Mouse (Mus musculus): ENCODE data around the gene Syt3.

The Syt3 gene

GRCm38 (mm10) chr7:44383980-44384715, at the start of gene Syt3:
TSS of gene Syt3 (plus strand) at chr7:44384102.
- DNase-seq (ENCODE audit: low spot score), result peak; percentile 42

GRCm38 (mm10) chr7:44334139-44334538, 49.8 kb upstream of the Syt3 start:
- no peak for DNase-seq (ENCODE audit: low spot score)

GRCm38 (mm10) chr7:44335031-44335878, 48.6 kb upstream of the Syt3 start:
- no peak for DNase-seq (ENCODE audit: low spot score)

- DNase-seq (ENCODE audit: low spot score), result no peak
Measured at GRCm38 (mm10) chr7:44336046-44337021, 47.6 kb upstream of the Syt3 start.

GRCm38 (mm10) chr7:44337121-44337849, 46.6 kb upstream of the Syt3 start:
- no peak for DNase-seq (ENCODE audit: low spot score)

GRCm38 (mm10) chr7:44340226-44340625, 43.7 kb upstream of the Syt3 start:
- no peak for DNase-seq (ENCODE audit: low spot score)

- DNase-seq (ENCODE audit: low spot score), result no peak
Measured at GRCm38 (mm10) chr7:44341119-44341518, 42.8 kb upstream of the Syt3 start.

GRCm38 (mm10) chr7:44341714-44342113, 42.2 kb upstream of the Syt3 start:
- DNase-seq (ENCODE audit: low spot score), result no peak

- DNase-seq (ENCODE audit: low spot score), result no peak
Measured at GRCm38 (mm10) chr7:44343459-44344015, 40.4 kb upstream of the Syt3 start.

GRCm38 (mm10) chr7:44344622-44345021, 39.3 kb upstream of the Syt3 start:
- DNase-seq (ENCODE audit: low spot score), result peak; percentile 29

GRCm38 (mm10) chr7:44349043-44349442, 34.9 kb upstream of the Syt3 start:
- DNase-seq (ENCODE audit: low spot score), result no peak

GRCm38 (mm10) chr7:44350957-44351711, 32.8 kb upstream of the Syt3 start:
- peak; percentile 73 for DNase-seq (ENCODE audit: low spot score)

GRCm38 (mm10) chr7:44351881-44352749, 31.8 kb upstream of the Syt3 start:
- no peak for DNase-seq (ENCODE audit: low spot score)

- no peak for DNase-seq (ENCODE audit: low spot score)
Measured at GRCm38 (mm10) chr7:44352750-44353600, 30.9 kb upstream of the Syt3 start.

- no peak for DNase-seq (ENCODE audit: low spot score)
Measured at GRCm38 (mm10) chr7:44353601-44354340, 30.1 kb upstream of the Syt3 start.

GRCm38 (mm10) chr7:44355411-44355810, 28.5 kb upstream of the Syt3 start:
- no peak for DNase-seq (ENCODE audit: low spot score)

Measured in T-cell, adult 2 months (primary cell).